Mouse (Mus musculus): ENCODE data around the gene Kdm4a.

Kdm4a gene

DNA sequence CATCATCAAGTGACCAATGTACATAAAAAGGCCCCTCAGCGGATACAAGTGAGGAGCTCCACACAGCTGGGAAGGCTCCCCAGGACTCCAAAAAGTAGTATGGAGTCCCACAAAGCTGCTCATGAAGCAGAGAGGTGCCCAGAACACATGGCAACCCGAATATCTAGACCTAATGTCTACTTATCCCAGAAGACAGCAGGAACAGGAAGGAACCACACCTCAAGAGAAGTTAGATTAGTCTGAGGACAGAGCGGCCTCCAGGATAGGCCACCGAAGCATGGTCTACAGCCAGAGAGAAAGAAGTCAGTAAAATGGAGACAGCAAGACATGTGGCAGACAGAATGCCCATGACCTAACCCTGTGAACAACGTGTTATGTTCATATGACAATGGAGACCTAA lies 25.0 kb downstream of the Kdm4a start:
- no peak for DNase-seq (ENCODE audit: low spot score)

DNA sequence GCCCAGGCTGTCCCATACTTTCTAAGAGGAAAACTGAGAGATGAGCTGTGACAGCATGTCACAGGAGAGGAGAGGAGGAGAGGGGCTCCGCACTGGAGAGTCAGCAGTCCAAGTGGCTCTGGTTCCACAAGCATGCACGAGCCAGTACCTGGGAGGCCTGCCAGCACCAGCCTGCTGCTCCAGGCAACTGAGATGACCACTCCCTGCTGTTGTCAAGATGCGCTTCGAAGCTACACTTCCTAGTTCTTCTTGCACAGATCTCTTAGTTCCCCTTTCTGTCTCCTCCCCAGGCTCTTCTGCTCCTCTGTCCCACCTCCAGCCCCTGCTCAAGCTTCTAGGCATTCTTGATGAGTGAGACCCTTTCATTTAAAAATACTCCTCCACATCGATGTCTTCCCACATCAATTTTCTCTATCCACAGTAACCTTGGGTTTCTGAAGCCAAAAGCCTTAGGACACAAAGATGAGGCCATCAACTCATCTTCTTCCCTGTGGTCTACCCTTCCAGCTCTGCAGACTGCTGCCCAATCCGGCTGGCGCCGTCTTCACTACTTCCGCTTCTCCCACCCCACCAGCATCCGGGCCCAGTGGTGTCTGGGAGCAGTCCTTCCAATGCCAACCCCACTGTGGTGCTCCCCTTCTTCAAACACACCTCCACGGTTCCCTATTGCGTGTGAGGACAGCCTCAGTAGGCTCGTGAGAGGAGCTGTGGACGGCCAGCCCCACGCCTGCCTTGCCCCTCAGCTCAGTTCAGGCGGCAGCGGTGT lies 27.6 kb downstream of the Kdm4a start:
- no peak for DNase-seq (ENCODE audit: low spot score)

DNA sequence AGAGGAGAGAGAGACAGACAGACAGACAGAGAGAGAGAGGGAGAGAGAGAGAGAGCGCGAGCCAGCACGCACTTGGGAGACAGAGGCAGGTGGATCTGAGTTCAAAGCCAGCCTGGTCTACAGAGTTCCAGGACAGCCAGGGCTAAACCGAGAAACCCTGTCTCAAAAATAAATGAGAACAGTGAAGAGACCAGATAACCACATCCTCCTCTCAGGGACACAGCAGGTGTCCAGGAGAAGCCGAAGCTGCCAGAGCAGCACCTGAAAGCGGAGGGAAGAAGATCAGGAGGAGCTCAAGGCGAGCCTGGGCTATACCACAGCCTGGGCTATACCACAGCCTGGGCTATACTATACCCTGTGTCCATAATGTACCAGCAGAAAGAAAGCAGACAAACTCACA lies 29.0 kb downstream of the Kdm4a start:
- no peak for DNase-seq (ENCODE audit: low spot score)

DNA sequence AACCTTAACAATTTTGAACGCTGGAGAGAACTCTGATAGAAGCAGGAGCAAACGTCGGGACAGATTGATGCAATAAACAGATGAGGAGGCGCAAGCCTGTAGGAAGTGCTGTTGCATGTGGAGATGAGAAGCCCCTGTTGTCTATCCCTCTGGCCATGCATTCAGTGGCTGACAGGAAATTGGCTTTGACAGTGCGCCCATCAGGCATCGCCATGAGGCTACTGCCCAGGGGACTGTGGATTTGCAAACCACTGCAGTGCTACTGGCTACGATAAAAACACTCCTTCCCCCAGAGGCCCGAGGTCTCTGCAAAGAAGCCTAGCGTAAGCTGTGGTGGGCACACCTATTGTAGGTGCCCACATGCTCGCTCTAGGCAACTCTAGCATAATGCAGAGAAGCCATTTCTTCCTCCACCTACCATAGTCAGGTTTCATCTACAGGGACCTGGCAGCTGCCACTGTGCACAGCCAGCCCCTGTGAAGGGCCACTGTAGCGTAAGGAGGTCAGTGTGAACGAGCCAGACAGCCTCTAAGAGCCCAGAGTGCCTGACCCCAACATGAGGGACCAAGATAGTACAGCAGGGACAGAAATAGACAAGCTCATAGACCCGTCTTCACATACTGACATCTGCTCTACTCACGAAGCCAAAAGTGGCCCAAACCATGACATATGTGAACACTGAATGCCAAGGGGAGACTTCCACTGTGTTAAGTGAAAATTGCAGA lies 29.7 kb downstream of the Kdm4a start:
- DNase-seq (ENCODE audit: low spot score): no peak

DNA sequence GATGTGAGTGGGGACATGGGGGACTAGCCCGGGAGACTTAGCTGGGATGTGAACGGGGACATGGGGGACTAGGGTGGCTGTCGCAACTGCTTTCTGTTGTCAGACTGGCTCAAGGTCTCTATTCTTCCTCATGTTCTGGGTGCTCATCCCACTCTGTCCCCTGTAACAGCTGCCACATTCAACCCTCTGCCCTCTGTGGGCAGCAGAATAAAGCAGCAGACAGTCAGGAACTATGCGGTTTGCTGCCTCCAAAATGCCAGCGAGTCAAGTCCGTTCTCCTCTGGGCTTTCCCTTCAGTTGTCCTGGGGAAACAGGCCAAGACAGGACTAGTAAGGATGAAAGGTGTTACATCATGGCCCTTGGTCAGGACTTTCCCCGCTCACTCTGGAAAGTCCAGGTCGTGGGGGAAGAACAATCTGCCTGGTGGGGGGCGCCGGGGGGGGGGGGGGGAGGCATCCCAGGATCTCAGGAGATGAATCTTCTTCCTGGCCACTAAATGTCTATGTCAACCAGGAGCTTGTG lies 30.7 kb downstream of the Kdm4a start:
- DNase-seq (ENCODE audit: low spot score): no peak

DNA sequence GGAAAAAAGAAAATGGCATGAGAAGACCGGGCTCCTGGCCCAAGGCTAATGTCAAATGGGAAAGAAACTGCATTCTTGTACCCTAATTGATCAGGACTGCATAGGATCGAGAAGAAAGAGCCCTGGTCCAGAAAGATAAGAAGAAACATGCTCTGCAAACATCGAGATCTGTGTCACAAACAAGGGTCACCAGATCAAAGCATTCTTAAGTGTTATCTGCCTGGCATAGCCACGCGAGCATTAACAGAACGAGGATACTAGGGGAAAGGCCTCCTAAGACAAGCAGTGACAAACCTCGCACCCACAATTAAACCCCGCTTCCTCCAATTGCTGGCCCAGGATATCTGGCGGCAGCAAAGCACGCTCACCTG lies 31.5 kb downstream of the Kdm4a start:
- no peak for DNase-seq (ENCODE audit: low spot score)

DNA sequence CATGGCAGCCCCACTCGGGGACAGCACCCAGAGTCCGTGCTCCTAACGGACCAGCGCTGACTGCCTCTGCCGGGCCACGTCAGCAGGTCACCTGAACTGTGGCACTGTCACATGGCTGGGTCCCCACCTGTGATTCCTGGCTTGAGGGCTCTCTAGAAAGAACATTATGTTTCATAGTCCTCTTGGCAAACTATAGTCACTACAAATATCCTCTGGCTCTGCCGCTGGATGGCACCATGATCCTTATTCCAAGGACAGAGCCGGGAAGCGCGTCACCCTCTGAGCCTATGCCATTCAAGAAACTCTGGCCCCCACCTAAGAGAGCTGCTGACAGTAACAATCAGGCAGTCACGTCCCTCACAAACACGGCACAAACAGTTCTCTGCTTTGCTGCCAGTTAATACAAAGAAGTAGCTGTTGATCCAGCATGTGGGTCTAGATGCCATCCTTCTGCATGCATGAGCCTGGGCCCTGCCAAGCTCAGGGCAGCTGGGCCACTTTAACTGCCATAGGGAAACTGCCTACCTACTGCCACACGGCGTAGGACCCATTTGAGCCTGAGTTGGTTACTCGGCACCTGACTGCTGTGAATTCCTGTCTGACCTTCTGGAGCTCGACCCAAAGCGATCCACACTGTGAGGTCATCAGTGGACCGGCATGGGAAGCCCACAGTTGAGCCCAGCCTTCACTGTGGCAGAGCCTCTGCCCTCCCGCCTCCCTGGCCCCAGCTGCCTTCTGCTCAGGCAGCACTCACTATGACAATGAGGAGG lies 32.1 kb downstream of the Kdm4a start:
- no peak for DNase-seq (ENCODE audit: low spot score)

DNA sequence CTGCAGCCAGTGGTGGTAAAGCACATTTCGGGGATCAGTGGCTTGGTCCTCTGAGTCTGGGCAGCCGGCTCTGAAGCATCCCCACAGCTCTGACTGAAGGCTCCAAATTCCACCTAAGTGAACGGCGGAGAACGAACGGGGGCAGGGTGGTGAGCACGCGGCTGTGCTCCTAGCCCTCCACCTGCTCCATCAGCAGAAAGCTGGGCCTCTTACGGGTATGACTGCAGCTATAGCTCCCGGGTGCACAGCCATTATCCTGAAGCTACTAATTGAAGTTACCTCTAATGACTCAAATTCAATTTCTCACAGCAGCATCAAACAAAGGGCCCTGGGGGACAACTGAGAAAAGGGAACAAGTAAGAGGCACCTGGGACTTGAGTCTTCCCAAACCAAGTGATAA lies 32.8 kb downstream of the Kdm4a start:
- DNase-seq (ENCODE audit: low spot score): no peak

DNA sequence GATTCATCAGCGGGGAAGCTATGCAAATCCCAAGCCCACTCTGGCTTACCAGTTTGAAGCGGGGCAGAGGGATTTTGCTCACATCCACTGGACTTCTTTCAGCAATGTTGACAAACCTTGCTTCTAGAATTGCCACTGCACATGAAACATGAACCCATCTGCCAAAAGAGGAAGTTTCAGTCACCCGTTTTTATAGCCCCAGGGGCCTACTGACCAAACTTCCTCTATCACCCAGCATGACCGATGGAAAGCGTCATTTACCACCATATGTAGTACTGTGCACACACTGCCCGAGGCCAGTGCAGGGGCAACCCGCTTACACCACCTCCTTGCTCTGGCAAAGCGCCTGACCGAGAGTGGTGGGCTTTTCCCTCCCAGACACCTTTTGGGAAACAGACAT lies 35.5 kb downstream of the Kdm4a start:
- no peak for DNase-seq (ENCODE audit: low spot score)

DNA sequence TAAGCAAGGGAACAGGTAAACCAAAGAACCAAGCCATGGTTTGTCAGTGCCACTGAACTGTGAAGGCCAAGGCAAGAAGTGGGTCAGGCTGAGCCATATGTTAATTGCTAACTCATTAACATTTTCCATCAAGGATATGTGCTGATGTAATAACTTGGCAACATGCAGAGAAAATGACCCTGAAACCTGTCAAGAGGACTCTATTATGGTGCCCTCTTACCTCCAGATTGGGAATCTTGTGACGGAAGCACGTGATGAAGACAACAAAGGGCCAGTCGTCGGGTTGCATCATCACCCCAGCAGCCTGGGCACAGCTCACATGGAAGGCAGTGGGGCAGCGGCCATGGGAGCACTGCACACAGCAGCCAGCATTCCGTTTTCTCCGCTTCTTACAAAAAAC lies 36.2 kb downstream of the Kdm4a start:
- no peak for DNase-seq (ENCODE audit: low spot score)

DNA sequence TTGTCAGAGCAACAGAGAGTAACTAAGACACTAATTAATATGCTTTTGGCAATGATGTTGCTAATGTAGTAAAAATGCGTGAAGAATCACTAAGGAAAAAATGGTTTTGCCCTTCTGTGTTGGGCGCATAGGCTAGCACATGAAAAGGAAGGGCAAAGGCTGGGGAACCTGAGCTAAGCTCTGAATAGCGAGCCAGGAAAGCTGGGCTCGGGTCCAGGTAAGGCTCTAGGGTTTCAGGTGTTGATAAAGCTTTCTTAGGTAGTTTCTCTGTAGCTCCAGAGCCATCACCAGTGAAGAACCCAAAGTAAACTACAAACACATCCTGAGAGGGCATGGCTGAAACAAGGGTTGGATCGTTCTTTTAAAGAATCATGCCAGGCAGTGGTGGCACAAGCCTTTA lies 38.3 kb downstream of the Kdm4a start:
- DNase-seq (ENCODE audit: low spot score): no peak

DNA sequence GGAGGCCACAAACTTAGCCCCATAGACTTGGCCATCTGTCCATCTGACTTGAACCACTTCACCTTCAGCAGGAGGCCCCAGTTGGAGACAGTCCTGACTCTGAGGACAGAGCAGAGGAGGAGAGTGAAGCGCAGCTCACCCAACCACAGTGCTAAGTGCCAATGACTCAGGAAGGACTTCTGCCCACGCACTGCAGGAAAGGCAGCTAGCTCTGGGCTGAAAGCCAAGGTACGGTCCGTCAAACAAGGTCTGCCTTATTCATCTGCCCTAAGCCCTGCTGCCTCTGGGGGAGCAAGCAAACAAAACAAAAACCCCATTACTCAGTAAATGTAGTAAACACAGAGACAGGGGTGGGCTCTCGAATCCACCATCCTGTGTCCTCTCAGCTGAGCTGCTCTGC lies 41.0 kb downstream of the Kdm4a start:
- DNase-seq (ENCODE audit: low spot score): peak; percentile 71

DNA sequence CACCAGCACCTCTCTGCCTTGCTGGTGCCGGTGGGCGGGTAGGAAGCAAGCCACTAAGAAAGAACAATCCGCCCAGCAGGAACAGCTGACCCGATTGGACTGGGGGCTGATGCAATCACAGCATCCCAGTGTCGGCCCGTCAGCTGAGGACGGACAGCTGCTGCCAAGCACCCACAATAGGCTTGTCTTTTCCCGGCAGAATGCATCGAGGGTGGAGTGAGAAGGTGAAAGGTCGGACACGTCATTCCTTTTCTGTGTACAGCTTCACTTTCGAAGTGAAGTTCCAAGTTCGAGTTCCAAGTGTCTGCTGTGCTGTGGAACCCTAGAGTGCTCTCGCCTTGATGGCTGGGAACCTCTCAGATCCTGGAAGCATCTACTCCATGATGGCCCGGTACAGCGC lies 42.0 kb downstream of the Kdm4a start:
- DNase-seq (ENCODE audit: low spot score): no peak

DNA sequence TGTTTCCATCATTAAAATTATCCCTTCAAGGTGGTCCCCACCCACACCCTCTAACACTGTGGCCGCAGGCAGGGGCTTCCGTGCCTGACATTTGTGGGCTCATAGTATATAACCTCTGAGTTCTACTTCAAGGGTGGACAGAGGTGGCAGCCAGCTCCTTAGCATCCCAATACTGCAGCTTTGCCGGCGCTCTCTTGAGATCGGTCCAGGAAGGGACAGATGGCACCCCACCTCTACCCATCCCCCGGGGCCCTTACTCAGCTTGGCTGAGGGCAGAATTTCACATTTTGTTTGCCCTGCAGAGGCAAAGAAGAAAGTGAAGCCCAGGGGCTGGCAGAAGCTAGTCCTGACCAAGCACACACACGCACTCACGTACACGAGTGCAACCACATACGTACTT lies 42.5 kb downstream of the Kdm4a start:
- no peak for DNase-seq (ENCODE audit: low spot score)

DNA sequence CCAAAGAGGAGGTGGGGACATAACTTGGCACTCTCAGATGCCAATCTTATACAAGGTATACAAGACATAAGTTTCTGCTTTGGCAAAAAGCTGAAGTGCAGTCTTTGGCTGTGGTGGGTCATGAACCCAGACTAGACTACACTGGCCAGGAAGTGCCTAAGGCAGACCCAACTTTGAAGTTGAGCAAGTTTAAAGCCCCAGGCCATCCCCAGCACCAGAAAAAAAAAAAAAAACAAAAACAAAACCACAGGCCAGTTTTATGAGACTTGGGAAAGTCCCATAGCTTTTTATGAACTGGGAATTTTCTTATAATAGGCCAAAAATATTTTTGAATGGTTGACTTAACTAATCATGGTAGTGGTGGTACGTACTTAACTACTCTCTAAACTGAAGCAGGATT lies 44.4 kb downstream of the Kdm4a start:
- DNase-seq (ENCODE audit: low spot score): no peak

DNA sequence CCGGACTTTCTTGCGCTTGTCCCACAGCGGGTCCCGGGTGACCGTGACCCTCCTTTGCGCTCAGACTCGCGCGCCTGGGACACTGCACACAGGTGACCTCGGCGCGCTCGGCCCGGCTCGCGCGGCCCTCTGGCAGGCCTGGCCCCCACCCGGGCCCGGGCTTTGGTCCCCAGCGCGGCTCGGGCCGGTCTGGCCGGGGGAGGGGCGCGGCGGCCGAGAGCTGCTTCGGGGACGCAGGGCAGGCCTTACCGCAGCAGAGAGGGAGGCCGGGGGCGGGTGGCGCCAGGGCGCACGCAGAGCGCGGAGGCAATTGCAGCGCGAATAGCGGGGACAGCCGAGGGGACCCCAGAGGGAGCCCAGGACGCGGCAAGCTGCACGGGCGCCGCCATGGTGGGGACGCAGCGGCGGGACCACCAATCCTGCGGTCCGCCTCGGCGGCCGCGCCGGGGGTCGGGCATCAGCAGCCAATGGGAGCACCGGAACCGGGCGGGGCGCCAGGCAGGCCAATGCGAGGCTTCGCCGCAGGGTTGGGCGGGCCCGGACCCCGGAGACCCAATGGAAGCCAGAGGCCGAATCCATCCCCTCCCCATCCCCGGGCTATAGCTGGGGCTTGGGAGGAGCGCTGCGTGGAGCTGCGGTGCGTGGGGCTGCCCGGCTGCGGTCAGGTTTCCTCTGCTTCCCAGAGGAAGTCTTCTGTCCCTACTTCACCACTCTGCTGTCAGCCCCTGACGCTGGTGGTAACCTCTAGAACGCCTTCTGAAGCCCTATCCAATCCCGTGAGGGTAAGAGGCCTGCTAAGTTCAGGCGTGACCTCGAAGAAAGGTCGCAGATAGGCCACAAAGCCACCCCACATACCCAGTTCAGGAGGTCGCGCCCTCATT lies 45.1 kb downstream of the Kdm4a start, which contains the start of gene St3gal3:
Gene St3gal3, minus strand, starts transcription at position 430 of the 881 bp plus-strand sequence.
- DNase-seq (ENCODE audit: low spot score): peak; percentile 95

DNA sequence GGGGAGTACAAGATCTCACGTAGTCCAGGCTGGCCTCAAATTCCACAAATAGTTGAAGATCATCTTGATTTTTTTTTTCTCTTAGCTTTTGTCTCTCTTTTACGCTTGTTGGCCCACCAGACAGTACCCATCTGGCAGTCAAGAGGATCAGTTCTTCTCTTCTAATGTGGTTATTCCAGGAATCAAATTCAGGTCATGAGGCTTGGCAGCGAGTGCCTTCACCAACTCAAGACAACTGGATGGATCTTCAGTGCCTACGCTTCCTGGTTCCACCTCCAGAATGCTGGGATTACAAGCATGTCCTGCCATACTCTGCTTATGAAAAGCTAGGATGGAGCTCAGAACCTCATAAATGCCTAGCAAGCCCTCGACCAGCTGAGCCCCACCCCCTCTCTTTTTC lies 48.5 kb downstream of the Kdm4a start:
- DNase-seq (ENCODE audit: low spot score): no peak

DNA sequence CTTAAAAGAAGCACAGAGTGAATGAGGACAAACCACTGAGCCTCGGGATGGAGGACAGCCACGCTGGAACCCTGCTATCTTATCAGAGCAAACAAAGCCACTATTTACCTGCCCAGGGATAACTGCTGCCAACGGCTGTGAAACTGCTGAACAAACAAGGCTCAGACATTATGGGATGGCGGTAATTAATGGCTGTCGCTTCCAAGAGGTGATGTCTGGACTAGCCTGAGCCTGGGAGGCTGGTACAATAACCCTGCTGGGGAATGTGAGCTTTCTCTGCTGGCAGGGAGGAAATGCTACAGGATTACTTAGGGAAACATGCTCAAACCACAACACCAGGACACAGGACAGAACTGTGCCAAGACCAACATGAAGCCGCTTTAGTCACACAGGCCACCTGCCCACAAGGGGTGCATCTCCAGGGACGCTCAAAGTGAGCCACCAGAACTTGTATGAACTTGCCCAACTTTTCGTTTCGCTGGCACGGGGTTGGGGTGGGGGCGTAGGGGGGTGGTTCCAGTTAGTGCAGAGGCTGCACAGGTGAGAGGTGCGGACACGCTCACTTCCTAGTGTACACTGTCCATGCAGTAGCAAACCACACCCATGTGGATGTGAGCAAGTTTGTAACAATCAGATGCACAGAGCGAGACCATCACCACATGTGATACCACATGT lies 56.7 kb downstream of the Kdm4a start:
- no peak for DNase-seq (ENCODE audit: low spot score)

DNA sequence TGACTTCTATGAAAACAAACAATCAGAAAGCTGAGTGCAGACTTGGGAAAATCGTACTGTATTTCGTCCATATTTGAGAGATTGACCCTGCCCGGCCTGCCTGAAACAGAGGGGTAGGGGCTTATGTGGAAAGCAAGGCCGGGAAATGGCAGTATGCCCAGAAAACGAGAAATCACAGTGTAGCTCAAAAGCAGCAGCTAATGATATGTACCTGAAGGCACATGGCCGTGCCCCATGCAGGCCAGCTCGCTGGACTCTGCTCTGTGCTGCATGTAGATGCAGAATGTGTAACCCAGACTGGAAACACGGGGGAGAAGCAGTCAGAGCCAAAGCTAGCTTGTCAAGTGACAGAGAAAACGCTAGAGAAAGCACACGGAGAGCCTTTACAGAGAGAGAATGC lies 57.8 kb downstream of the Kdm4a start:
- DNase-seq (ENCODE audit: low spot score): no peak

DNA sequence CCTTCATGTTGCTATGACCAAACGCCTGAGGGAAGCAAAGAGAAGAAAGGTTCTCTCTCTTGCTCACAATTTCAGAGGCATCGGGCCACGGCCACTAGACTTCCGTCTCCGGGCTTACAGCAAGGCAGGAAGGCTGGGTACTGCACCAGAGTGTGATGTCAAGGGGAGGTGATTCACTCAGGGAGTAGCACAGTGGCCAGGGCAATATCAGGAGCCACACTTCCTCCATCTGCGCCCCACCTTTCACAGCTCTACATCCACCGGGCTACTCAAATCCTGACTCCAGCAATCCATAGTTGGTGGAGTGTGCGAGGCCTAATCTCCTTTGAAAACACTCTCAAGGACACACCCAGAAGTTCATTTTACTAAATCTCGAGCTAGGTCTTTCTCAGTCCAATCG lies 62.3 kb downstream of the Kdm4a start:
- no peak for DNase-seq (ENCODE audit: low spot score)

DNA sequence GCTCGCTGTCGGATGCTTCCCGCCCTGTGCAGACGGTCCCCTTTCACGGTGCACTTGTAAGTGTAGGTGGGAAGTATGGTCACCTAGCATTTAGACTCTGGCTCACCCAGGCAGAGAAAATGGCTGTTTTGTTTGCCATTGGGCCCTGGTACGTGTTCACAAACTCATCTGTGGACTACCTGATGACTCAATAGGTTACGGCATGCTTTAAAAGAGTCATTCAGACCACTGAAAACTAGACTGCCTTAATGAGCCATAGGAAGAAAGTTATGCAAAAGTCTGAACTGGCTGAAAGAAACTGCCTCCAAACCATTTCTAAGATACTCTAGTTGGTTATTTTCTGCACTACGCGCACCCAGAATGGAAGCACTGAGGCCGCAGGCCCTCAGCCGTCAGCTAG lies 63.7 kb downstream of the Kdm4a start:
- DNase-seq (ENCODE audit: low spot score): no peak

Data from ovary, adult 18-20 months (tissue).